Comparison of ENCODE assay signal across 27 mouse cellular contexts in the genomic region with DNA sequence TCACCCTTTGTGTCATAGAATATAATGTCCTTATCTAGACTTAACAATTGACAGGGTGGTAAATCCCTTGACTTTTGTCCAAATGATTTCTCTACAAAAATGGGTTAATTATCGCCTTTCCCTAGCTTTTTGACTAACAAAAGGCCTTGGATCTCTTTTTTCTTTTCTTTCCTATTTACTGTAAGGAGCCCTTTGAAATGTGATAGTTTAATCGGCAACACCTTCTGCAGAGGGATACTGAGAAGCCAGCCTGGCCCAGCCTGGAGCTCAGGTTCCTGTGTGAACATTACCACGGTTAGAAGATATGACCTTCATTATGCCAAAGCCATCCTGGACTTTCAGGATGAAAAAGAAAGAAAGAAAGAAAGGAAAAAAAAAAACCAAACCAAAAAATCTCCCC.
A peak's percentile ranks its signal among the peaks of the same experiment; 100 is the strongest.
DNase-seq lines count a peak whose midpoint lies in the region; ATAC-seq lines count a peak whose summit lies in the region.
"Had no signal": no experiment of that assay in that cellular context is flagged by ENCODE, and none has a peak within 500 bp of the region (broad histone marks: within the 10 kb centered on the region; RNA-seq: fewer than 3 reads in every experiment).

No protein-coding gene starts in this region.

- H3K9me3 ChIP-seq in embryonic facial prominence, embryonic 11.5 days (replicated peaks; ENCODE audit: control insufficient read depth, low read length): no peaks in the 10 kb centered on the region
- H3K9me3 ChIP-seq in embryonic facial prominence, embryonic 10.5 days: no peaks in the 10 kb centered on the region
- no peaks in the 10 kb centered on the region for H3K9me3 ChIP-seq in midbrain, embryonic 15.5 days
- no peaks in the 10 kb centered on the region for H3K9me3 ChIP-seq in midbrain, embryonic 10.5 days (replicated peaks)
- H3K9me3 ChIP-seq: forebrain, embryonic 15.5 days; hindbrain, embryonic 12.5 days; limb, embryonic 12.5 days; liver, embryonic 15.5 days had no signal

- H3K27me3 ChIP-seq in embryonic facial prominence, embryonic 11.5 days (ENCODE audit: control insufficient read depth, insufficient read depth, low read length): no peaks in the 10 kb centered on the region
- peaks cover 22% of the 10 kb centered on the region; the same call in 1 of the 2 replicates for H3K27me3 ChIP-seq in embryonic facial prominence, embryonic 10.5 days (replicated peaks; ENCODE audit: low read depth, poor library complexity, severe bottlenecking)
- no peaks in the 10 kb centered on the region for H3K27me3 ChIP-seq in midbrain, embryonic 15.5 days (replicated peaks)
- H3K27me3 ChIP-seq in midbrain, embryonic 10.5 days (ENCODE audit: low read depth, poor library complexity, severe bottlenecking): peaks cover 7% of the 10 kb centered on the region
- H3K27me3 ChIP-seq: hindbrain, embryonic 12.5 days; limb, embryonic 12.5 days; liver, embryonic 15.5 days had no signal

- peak; percentile 42 for DNase-seq in embryonic facial prominence, embryonic 11.5 days (ENCODE audit: low spot score)
- DNase-seq in embryonic facial prominence, embryonic 10.5 days (ENCODE audit: low spot score): no peak
- DNase-seq in midbrain, embryonic 10.5 days (ENCODE audit: low spot score): no peak
- DNase-seq in left cerebral cortex, adult 11 months (ENCODE audit: low spot score): no peak
- no peak for DNase-seq in ovary, postnatal 14 days (ENCODE audit: low spot score)
- DNase-seq: adrenal gland, adult 2 months; cerebellum, adult 11-12 months; cerebellum, adult 9-11 months; gastrocnemius, adult 2 months; gastrocnemius, postnatal 36 days; heart, adult 18-20 months; heart, postnatal 36 days; kidney, adult 9 months; kidney, postnatal 10 days; lung, embryonic 14.5 days; lung, postnatal 14 days; retina, postnatal 1 day; right cerebral cortex, postnatal 14 days had no signal

- no peak overlapping the region for H3K4me2 ChIP-seq in embryonic facial prominence, embryonic 11.5 days (ENCODE audit: low read depth, low read length)
- no peak overlapping the region for H3K4me2 ChIP-seq in midbrain, embryonic 15.5 days
- H3K4me2 ChIP-seq: forebrain, embryonic 15.5 days; heart, embryonic 11.5 days; hindbrain, embryonic 12.5 days; limb, embryonic 12.5 days; liver, embryonic 15.5 days; lung, embryonic 14.5 days had no signal

- H3K4me1 ChIP-seq in embryonic facial prominence, embryonic 11.5 days (ENCODE audit: control insufficient read depth, insufficient read depth, low read length): no peaks in the 10 kb centered on the region
- H3K4me1 ChIP-seq in embryonic facial prominence, embryonic 10.5 days: peaks cover 36% of the 10 kb centered on the region
- peaks cover 16% of the 10 kb centered on the region; the same call in 1 of the 2 replicates for H3K4me1 ChIP-seq in midbrain, embryonic 15.5 days
- H3K4me1 ChIP-seq in midbrain, embryonic 10.5 days: peaks cover 41% of the 10 kb centered on the region
- peaks cover 25% of the 10 kb centered on the region for H3K4me1 ChIP-seq in brown adipose tissue, adult 24 weeks (ENCODE audit: control insufficient read depth, insufficient read depth, insufficient read length, low read length)
- H3K4me1 ChIP-seq: liver, embryonic 15.5 days had no signal

- ATAC-seq in embryonic facial prominence, embryonic 11.5 days (replicated peaks; ENCODE audit: insufficient number of reproducible peaks, low FRiP score, low TSS enrichment, low read depth): no peak
- ATAC-seq in midbrain, embryonic 15.5 days (replicated peaks): no peak
- ATAC-seq: activated CD4-positive, CD25-positive, alpha-beta regulatory T cell, adult 4 months; forebrain, embryonic 15.5 days; intestine, postnatal 0 days had no signal

- no peak overlapping the region for H3K4me3 ChIP-seq in embryonic facial prominence, embryonic 11.5 days (ENCODE audit: low read depth, low read length)
- H3K4me3 ChIP-seq in embryonic facial prominence, embryonic 10.5 days: no peak overlapping the region
- H3K4me3 ChIP-seq in midbrain, embryonic 15.5 days: no peak overlapping the region
- H3K4me3 ChIP-seq in midbrain, embryonic 10.5 days: no peak overlapping the region
- H3K4me3 ChIP-seq in brown adipose tissue, adult 24 weeks (ENCODE audit: insufficient read depth, low read depth, low read length): no peak overlapping the region
- H3K4me3 ChIP-seq: forebrain, embryonic 15.5 days; gastrocnemius, adult 2 months; hindbrain, embryonic 12.5 days; limb, embryonic 12.5 days; liver, embryonic 15.5 days had no signal

- 9% methylated on average over 3 of the region's 3 CpGs for WGBS in embryonic facial prominence, embryonic 11.5 days
- 11% methylated on average over 3 of the region's 3 CpGs for WGBS in embryonic facial prominence, embryonic 10.5 days
- 11% methylated on average over 3 of the region's 3 CpGs for WGBS in midbrain, embryonic 15.5 days
- WGBS in midbrain, embryonic 10.5 days: 12% methylated on average over 3 of the region's 3 CpGs

- H3K9ac ChIP-seq in embryonic facial prominence, embryonic 11.5 days (replicated peaks; ENCODE audit: low read length): no peak overlapping the region
- H3K9ac ChIP-seq in midbrain, embryonic 15.5 days: no peak overlapping the region
- H3K9ac ChIP-seq: forebrain, embryonic 15.5 days; hindbrain, embryonic 12.5 days; limb, embryonic 12.5 days; liver, embryonic 15.5 days; lung, embryonic 14.5 days had no signal

- H3K27ac ChIP-seq in embryonic facial prominence, embryonic 11.5 days (replicated peaks; ENCODE audit: low read depth, low read length): no peak overlapping the region
- no peak overlapping the region for H3K27ac ChIP-seq in embryonic facial prominence, embryonic 10.5 days (replicated peaks)
- peak overlapping the region; percentile 50 for H3K27ac ChIP-seq in midbrain, embryonic 15.5 days
- no peak overlapping the region for H3K27ac ChIP-seq in midbrain, embryonic 10.5 days (replicated peaks)
- peak overlapping the region; percentile 69 for H3K27ac ChIP-seq in brown adipose tissue, adult 24 weeks (replicated peaks; ENCODE audit: low read depth, low read length)
- H3K27ac ChIP-seq: forebrain, embryonic 15.5 days; gastrocnemius, adult 2 months; limb, embryonic 12.5 days; liver, embryonic 15.5 days had no signal

- no peaks in the 10 kb centered on the region for H3K36me3 ChIP-seq in embryonic facial prominence, embryonic 11.5 days (replicated peaks; ENCODE audit: control insufficient read depth, insufficient read depth, low read depth, low read length)
- no peaks in the 10 kb centered on the region for H3K36me3 ChIP-seq in embryonic facial prominence, embryonic 10.5 days (replicated peaks)
- H3K36me3 ChIP-seq in midbrain, embryonic 15.5 days (replicated peaks): no peaks in the 10 kb centered on the region
- no peaks in the 10 kb centered on the region for H3K36me3 ChIP-seq in midbrain, embryonic 10.5 days
- H3K36me3 ChIP-seq: forebrain, embryonic 15.5 days; hindbrain, embryonic 12.5 days; liver, embryonic 15.5 days had no signal

Comparison
In these comparisons a context has a peak if more than half of its experiments do, and no peak if none do; other contexts are left out.
1. H3K27ac ChIP-seq: peak in midbrain, embryonic 15.5 days (single experiment) and brown adipose tissue, adult 24 weeks (single experiment); none in embryonic facial prominence, embryonic 11.5 days (single experiment), embryonic facial prominence, embryonic 10.5 days (single experiment) and midbrain, embryonic 10.5 days (single experiment).